Comparison of ENCODE assay signal across 8 mouse cellular contexts in genomic region chr8:71405401-71406098, GRCm38 (mm10). TPM values are rescaled to one million over a fixed set of nuclear protein-coding genes. Genes with fewer than 3 reads are reported as not detected.
A peak's percentile ranks its signal among the peaks of the same experiment; 100 is the strongest.
DNase-seq lines count a peak whose midpoint lies in the region; ATAC-seq and TF ChIP-seq lines count a peak whose summit lies in the region.

Gene Ankle1 (plus strand): TSS chr8:71406010.

- peaks cover 9 to 32% of the 10 kb centered on the region in 2 experiments for H3K4me1 ChIP-seq in CH12.LX (ENCODE audit: control insufficient read depth in 1 of 2, insufficient read depth in 2 of 2)
- peaks cover 20% of the 10 kb centered on the region for H3K4me1 ChIP-seq in forebrain, embryonic 12.5 days
- peaks cover 20% of the 10 kb centered on the region for H3K4me1 ChIP-seq in liver, postnatal 0 days (ENCODE audit: insufficient read depth)
- no peaks in the 10 kb centered on the region for H3K4me1 ChIP-seq in neural tube, embryonic 14.5 days (ENCODE audit: control insufficient read depth, insufficient read depth, low read length)

- H3K27me3 ChIP-seq in CH12.LX (replicated peaks): no peaks in the 10 kb centered on the region
- no peaks in the 10 kb centered on the region for H3K27me3 ChIP-seq in forebrain, embryonic 12.5 days
- no peaks in the 10 kb centered on the region for H3K27me3 ChIP-seq in liver, postnatal 0 days (ENCODE audit: insufficient read depth, low read length)
- H3K27me3 ChIP-seq in neural tube, embryonic 14.5 days (ENCODE audit: control insufficient read depth, insufficient read depth, low read length): no peaks in the 10 kb centered on the region

- peaks cover 49 to 73% of the 10 kb centered on the region in 2 experiments for H3K36me3 ChIP-seq in CH12.LX (replicated peaks in 1 of 2; ENCODE audit: control insufficient read depth in 1 of 2, insufficient read depth in 1 of 2, low read length in 1 of 2)
- H3K36me3 ChIP-seq in forebrain, embryonic 12.5 days (replicated peaks): peaks cover 38% of the 10 kb centered on the region
- H3K36me3 ChIP-seq in liver, postnatal 0 days (replicated peaks; ENCODE audit: insufficient read depth, low read length): peaks cover 33% of the 10 kb centered on the region
- H3K36me3 ChIP-seq in neural tube, embryonic 14.5 days (ENCODE audit: control insufficient read depth, insufficient read depth, low read length): no peaks in the 10 kb centered on the region

- H3K4me2 ChIP-seq in CH12.LX (ENCODE audit: insufficient read depth, low read depth, poor library complexity, severe bottlenecking): peak within 1 kb of the TSS; percentile 72
- H3K4me2 ChIP-seq in forebrain, embryonic 12.5 days: peak within 1 kb of the TSS; percentile 70
- peak within 1 kb of the TSS; percentile 97 for H3K4me2 ChIP-seq in liver, postnatal 0 days (ENCODE audit: low read depth, low read length)
- H3K4me2 ChIP-seq in neural tube, embryonic 14.5 days (ENCODE audit: low read depth, low read length): peak within 1 kb of the TSS; percentile 79

- dilution Hi-C loops in CH12.LX (cut with MboI; ENCODE audit: extremely low pct_ligation_motif_present, extremely low pct_unique_long_range_greater_than_20kb, low sequenced_read_pairs): no loop called here

- H3K27ac ChIP-seq in CH12.LX (ENCODE audit: insufficient read depth, low read depth): peak within 1 kb of the TSS; percentile 29; the same call in 1 of the 2 replicates
- peak within 1 kb of the TSS; percentile 68 for H3K27ac ChIP-seq in forebrain, embryonic 12.5 days
- H3K27ac ChIP-seq in liver, postnatal 0 days (ENCODE audit: low read depth): peak within 1 kb of the TSS; percentile 70
- H3K27ac ChIP-seq in neural tube, embryonic 14.5 days (ENCODE audit: low read depth, low read length): no peak within 1 kb of the TSS

- H3K9me3 ChIP-seq in CH12.LX (replicated peaks; ENCODE audit: low read length): no peaks in the 10 kb centered on the region
- H3K9me3 ChIP-seq in forebrain, embryonic 12.5 days: no peaks in the 10 kb centered on the region
- H3K9me3 ChIP-seq in liver, postnatal 0 days (ENCODE audit: low read length): no peaks in the 10 kb centered on the region
- H3K9me3 ChIP-seq in neural tube, embryonic 14.5 days (ENCODE audit: control insufficient read depth, low read length): no peaks in the 10 kb centered on the region

- TF ChIP-seq RAD21 in CH12.LX (IDR thresholded peaks at IDR 0.05; ENCODE audit: low read depth, low read length): peak; percentile 8

- in situ Hi-C loops in CH12.LX (cut with MboI; ENCODE audit: low pct_ligation_motif_present, low pct_unique_long_range_greater_than_20kb, low sequenced_read_pairs): loop anchor here (5.0 kb wide), 1 partner anchor 33 kb away; the partner anchor contains the start of gene Ocel1

- no peak for TF ChIP-seq EP300 in CH12.LX (IDR thresholded peaks at IDR 0.05; ENCODE audit: low read length)
- no peak for TF ChIP-seq EP300 in liver, postnatal 0 days (IDR thresholded peaks at IDR 0.05; ENCODE audit: low read depth)

- 17% methylated on average over 33 of the region's 33 CpGs for WGBS in forebrain, embryonic 12.5 days
- 14% methylated on average over 33 of the region's 33 CpGs for WGBS in large intestine, adult 2 months
- 13% methylated on average over 33 of the region's 33 CpGs for WGBS in liver, postnatal 0 days (ENCODE audit: insufficient replicate concordance)
- 15% methylated on average over 33 of the region's 33 CpGs for WGBS in neural tube, embryonic 14.5 days

- peak within 1 kb of the TSS; percentile 79 for H3K9ac ChIP-seq in CH12.LX (ENCODE audit: insufficient read depth, low read depth)
- H3K9ac ChIP-seq in forebrain, embryonic 12.5 days: peak within 1 kb of the TSS; percentile 71
- peak within 1 kb of the TSS; percentile 84 for H3K9ac ChIP-seq in liver, postnatal 0 days (replicated peaks)
- H3K9ac ChIP-seq in neural tube, embryonic 14.5 days (replicated peaks; ENCODE audit: low read depth, low read length): peak within 1 kb of the TSS; percentile 26; the same call in 1 of the 2 replicates

- H3K79me2 ChIP-seq in CH12.LX (replicated peaks; ENCODE audit: control insufficient read depth, extremely low read depth, insufficient read depth, poor library complexity, severe bottlenecking): peaks cover 7% of the 10 kb centered on the region; the same call in 1 of the 2 replicates

- TF ChIP-seq POLR2A in CH12.LX (IDR thresholded peaks at IDR 0.05; ENCODE audit: low read depth, low read length): peak; percentile 99

- peak in 1 of 2 experiments; percentile 46; a peak in 2 of 4 replicates for TF ChIP-seq CTCF in CH12.LX (conservative IDR thresholded peaks at IDR 0.05 in 1 of 2, IDR thresholded peaks at IDR 0.05 in 1 of 2; ENCODE audit: low read depth in 2 of 2, low read length in 2 of 2)
- TF ChIP-seq CTCF in liver, postnatal 0 days (IDR thresholded peaks at IDR 0.05; ENCODE audit: low read depth): peak; percentile 86

- DNase-seq in CH12.LX (ENCODE audit: extremely low read depth): peak; percentile 93
- DNase-seq in c-Kit-positive CD71-positive TER-119-negative erythroid progenitor cells, embryonic 14.5 days (ENCODE audit: low read depth): peak; percentile 87
- DNase-seq in heart, postnatal 10 days: peak; percentile 97 to 99
- no peak for DNase-seq in large intestine, adult 2 months (ENCODE audit: low read depth, low spot score)
- peak; percentile 99 for DNase-seq in liver, postnatal 0 days
- peak; percentile 99 for DNase-seq in testis, postnatal 10 days (ENCODE audit: low spot score)

- H3K4me3 ChIP-seq in CH12.LX (replicated peaks in 1 of 3; ENCODE audit: low read depth in 2 of 3, low read length in 2 of 3, poor library complexity in 1 of 3): peak within 1 kb of the TSS; percentile 83 to 93 (median 90)
- peak within 1 kb of the TSS; percentile 66 for H3K4me3 ChIP-seq in forebrain, embryonic 12.5 days (replicated peaks)
- peak within 1 kb of the TSS; percentile 92 for H3K4me3 ChIP-seq in liver, postnatal 0 days (ENCODE audit: low read depth, low read length)
- H3K4me3 ChIP-seq in neural tube, embryonic 14.5 days (ENCODE audit: low read depth, low read length): peak within 1 kb of the TSS; percentile 36

- ATAC-seq in forebrain, embryonic 12.5 days (ENCODE audit: low FRiP score): peak; percentile 92
- peak; percentile 93 for ATAC-seq in liver, postnatal 0 days
- ATAC-seq in neural tube, embryonic 14.5 days (ENCODE audit: low read depth): peak; percentile 92

- intact Hi-C loops in heart, postnatal 10 days (cut with DNase I): loop anchor here (1.0 to 5.0 kb wide), 4 partner anchors 33 to 178 kb away; partner anchors contain the start of genes Haus8, Myo9b and Ocel1

TF ChIP-seq in CH12.LX, 34 proteins besides CTCF, POLR2A, EP300 and RAD21:
- TF ChIP-seq MXI1 (IDR thresholded peaks at IDR 0.05; ENCODE audit: low read depth, low read length): peak; percentile 93
- 0 out of 2 replicates have a peak, but pooled peaks have one; percentile 3 for TF ChIP-seq IRF4 (IDR thresholded peaks at IDR 0.05; ENCODE audit: low read depth, low read length)
- TF ChIP-seq E2F4 (IDR thresholded peaks at IDR 0.05; ENCODE audit: insufficient replicate concordance, low read depth, low read length): peak; percentile 93
- peak; percentile 72 for TF ChIP-seq ZMIZ1 (IDR thresholded peaks at IDR 0.05; ENCODE audit: low read depth, low read length)
- TF ChIP-seq MYC (IDR thresholded peaks at IDR 0.05; ENCODE audit: low read depth, low read length): peak; percentile 89; the same call in 1 of the 2 replicates
- no peak for TF ChIP-seq GABPA (IDR thresholded peaks at IDR 0.05; ENCODE audit: insufficient replicate concordance, low read depth, low read length)
- no peak for TF ChIP-seq JUND (conservative IDR thresholded peaks at IDR 0.05; ENCODE audit: low read depth, low read length)
- TF ChIP-seq MAZ (IDR thresholded peaks at IDR 0.05; ENCODE audit: low read depth, low read length): peak; percentile 72; the same call in 1 of the 2 replicates
- 0 out of 2 replicates have a peak, but pooled peaks have one; percentile 47 for TF ChIP-seq KAT2A (IDR thresholded peaks at IDR 0.05; ENCODE audit: insufficient replicate concordance, low read length)
- TF ChIP-seq TBP (conservative IDR thresholded peaks at IDR 0.05; ENCODE audit: low read depth, low read length): peak; percentile 91
- peak; percentile 68 for TF ChIP-seq MAX (IDR thresholded peaks at IDR 0.05; ENCODE audit: low read length)
- peak; percentile 95 for TF ChIP-seq SIN3A (IDR thresholded peaks at IDR 0.05; ENCODE audit: low read length)
- TF ChIP-seq NELFE (IDR thresholded peaks at IDR 0.05; ENCODE audit: low read depth, low read length): peak; percentile 97
- peak; percentile 31; the same call in 1 of the 2 replicates for TF ChIP-seq ELF1 (IDR thresholded peaks at IDR 0.05; ENCODE audit: low read depth, low read length)
- no peak for TF ChIP-seq USF1 (IDR thresholded peaks at IDR 0.05; ENCODE audit: low read depth, low read length)
- TF ChIP-seq ZKSCAN1 (IDR thresholded peaks at IDR 0.05; ENCODE audit: borderline replicate concordance, low read depth, low read length): no peak
- no peak for TF ChIP-seq ETS1 (conservative IDR thresholded peaks at IDR 0.05; ENCODE audit: low read depth, low read length)
- no peak for TF ChIP-seq USF2 (conservative IDR thresholded peaks at IDR 0.05; ENCODE audit: low read depth, low read length)
- TF ChIP-seq BHLHE40 (IDR thresholded peaks at IDR 0.05; ENCODE audit: low read depth, low read length): peak; percentile 75
- peak; percentile 91 for TF ChIP-seq NRF1 (IDR thresholded peaks at IDR 0.05; ENCODE audit: low read depth, low read length)
- TF ChIP-seq JUN (IDR thresholded peaks at IDR 0.05; ENCODE audit: insufficient read depth, low read depth, low read length): no peak
- TF ChIP-seq TCF12 (IDR thresholded peaks at IDR 0.05; ENCODE audit: low read depth, low read length): peak; percentile 89
- TF ChIP-seq HCFC1 (IDR thresholded peaks at IDR 0.05; ENCODE audit: low read depth, low read length): no peak; the same call in 1 of the 2 replicates
- TF ChIP-seq POLR2AphosphoS2 (IDR thresholded peaks at IDR 0.05; ENCODE audit: low read depth, low read length): peak; percentile 80

RNA-seq across cellular contexts. Expression of gene Ankle1, which starts in this region (rescaled TPM):
- total RNA-seq in CH12.LX (2012; rRNA removed) (17.9 and 24.7 TPM in 2 replicates), CH12.LX (2014; rRNA removed) (9.0 and 9.4 TPM in 2 replicates)
- 17.4 and 17.6 TPM in 2 replicates for polyA plus RNA-seq in CH12.LX (2012; ENCODE audit: insufficient read length, low read depth)
- polyA plus RNA-seq in forebrain, embryonic 12.5 days (2016; fragmentation: Nextera tagmentation; extraction: Ambion mirVana): 34.2 and 38.0 TPM in 2 replicates
- 1 to 10 TPM; 2.8 to 3.4 TPM for total RNA-seq in heart, postnatal 10 days (2021)
- 17.0 and 24.2 TPM in 2 replicates for polyA plus RNA-seq in large intestine, adult 2 months (2012; rRNA removed)
- 11.4 and 11.9 TPM in 2 replicates for polyA plus RNA-seq in liver, postnatal 0 days (2015; fragmentation: Nextera tagmentation; extraction: Ambion mirVana)
- 1.9 and 2.7 TPM in 2 replicates for polyA plus RNA-seq in neural tube, embryonic 14.5 days (2014; fragmentation: Nextera tagmentation; extraction: Ambion mirVana)

Comparison
In these comparisons a context has a peak if more than half of its experiments do, and no peak if none do; other contexts are left out.
1. H3K4me3 ChIP-seq: peak in every context shown above with its lines; median percentile 92 in liver, postnatal 0 days; 90 in CH12.LX; 66 in forebrain, embryonic 12.5 days; 36 in neural tube, embryonic 14.5 days.
2. H3K9ac ChIP-seq: peak in every context shown above with its lines; median percentile 84 in liver, postnatal 0 days; 79 in CH12.LX; 71 in forebrain, embryonic 12.5 days; 26 in neural tube, embryonic 14.5 days.